Mouse (Mus musculus) neutrophil, adult 5-6 weeks (primary cell): Measurements from ENCODE around the gene Ksr1. TPM values are rescaled to one million over a fixed set of nuclear protein-coding genes. Genes with fewer than 3 reads are reported as not detected.

ENCODE experiments used
- ATAC-seq: fragments of 151-379, 151-347 bp; 2 replicates; pipeline ENCODE4 v1.8.0; 2017; ENCODE audit warnings: mild to moderate bottlenecking, moderate TSS enrichment; ENCODE audit not compliant: insufficient number of reproducible peaks, poor library complexity, low FRiP score, severe bottlenecking; ENCODE audit errors: extremely low read depth
- total RNA-seq: library from RNA; stranded (forward); fragments of 200-1000 nt; gene quantifications from 2 replicates; pipeline ENCODE4 v1.2.3, GENCODE M21; 2017

The Ksr1 gene
- total RNA-seq, 1 experiment from 2014 or later, result 31.3 TPM

GRCm38 (mm10) chr11:79150301-79150700 lies 4.1 kb upstream of the Ksr1 start:
- no peak for ATAC-seq

- ATAC-seq, result no peak
These were observed 3.1 kb upstream of the Ksr1 start for GRCm38 (mm10) chr11:79149295-79149694.

- no peak for ATAC-seq
These were observed 2.6 kb upstream of the Ksr1 start for GRCm38 (mm10) chr11:79148783-79149182.

DNA sequence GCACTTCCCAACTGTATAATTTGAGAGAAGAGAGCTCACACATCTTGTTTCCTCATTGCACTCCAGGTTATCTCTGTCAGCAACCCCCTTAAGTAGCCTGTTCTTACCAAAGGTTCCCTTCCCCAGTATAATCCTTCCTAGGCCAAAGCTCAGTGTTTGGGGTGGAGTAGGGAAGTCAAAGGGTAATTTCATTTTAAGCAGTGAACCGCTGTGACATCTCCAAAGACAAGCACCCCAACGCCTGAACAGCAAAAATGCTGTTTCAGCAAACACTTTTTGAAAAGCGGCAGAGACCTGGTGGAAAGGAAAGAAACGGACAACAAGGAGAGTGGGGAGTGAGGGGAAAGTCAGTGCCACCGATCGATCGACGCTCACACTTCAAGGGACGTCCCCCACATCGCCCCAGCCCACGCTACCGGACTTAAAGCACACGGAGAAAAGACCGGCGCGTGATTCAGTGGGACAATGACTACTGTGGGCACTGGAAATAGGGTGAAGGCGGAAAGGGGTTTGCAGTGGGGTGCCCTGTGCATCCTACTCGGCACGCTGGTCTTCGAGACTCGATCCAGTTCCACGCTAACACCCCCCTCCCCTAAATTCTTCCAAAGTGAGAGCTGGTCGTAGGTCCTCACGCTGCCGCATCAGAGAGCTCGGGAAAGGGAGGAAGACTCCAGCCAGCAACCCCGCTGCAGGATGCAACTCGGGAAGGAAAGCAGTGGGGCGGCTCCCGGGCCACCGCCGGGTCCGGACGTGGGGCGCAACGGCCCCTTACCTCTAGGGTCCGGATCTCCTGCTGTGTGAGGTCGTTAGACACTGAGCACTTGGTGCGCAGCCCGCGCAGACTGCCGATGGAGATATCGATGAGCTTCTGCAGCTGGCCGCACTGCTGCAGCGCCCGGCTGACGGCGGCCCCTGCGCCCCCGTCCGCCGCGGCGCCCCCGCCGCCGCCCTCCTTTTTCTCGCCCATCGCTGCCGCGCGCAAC lies 633 bp downstream of the Ksr1 start:
- no peak for ATAC-seq

DNA sequence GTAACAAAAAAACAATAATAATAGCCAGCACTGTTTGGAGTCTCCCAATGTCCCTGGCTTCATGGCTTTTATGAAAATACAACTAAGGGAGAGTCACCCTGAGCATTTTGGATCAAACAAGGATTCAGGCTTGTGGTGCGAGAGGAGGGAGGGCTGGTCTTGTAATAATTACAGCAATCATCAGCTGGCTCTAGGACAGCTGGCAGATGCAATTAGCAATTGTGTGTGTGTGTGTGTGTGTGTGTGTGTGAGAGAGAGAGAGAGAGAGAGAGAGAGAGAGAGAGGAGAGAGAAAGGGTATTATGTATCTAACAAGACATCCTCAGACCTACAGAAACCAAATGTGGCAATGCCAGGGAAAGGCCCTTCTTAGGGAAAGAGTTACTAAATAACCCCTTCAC lies 1.5 kb downstream of the Ksr1 start:
- ATAC-seq, result no peak

DNA sequence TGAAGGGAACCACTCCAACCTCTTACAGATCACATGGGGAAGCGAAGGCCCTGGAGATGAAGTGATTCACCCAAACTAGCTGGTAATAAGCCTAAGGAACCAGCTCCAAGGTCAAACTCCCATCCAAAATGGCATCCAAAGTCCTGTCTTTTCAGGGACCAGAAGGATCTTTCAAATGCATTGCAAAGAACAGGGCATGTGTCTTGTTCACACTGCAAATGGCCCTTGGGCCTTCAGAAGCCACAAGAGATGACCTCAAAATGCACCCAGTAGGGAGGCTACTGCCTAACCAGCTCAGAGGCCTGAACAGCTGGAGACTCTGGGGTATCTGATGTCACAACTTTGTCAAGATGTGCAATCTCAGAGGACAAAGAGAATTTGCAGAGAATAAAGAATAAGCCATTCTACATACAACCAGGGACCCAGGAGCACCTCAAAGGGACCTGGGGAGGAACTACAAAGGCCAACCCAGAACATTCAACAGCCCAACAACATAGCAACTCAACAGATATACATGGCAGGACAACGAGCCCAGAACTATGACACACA lies 2.1 kb downstream of the Ksr1 start:
- ATAC-seq, result no peak

GRCm38 (mm10) chr11:79143322-79143721 lies 2.9 kb downstream of the Ksr1 start:
- ATAC-seq, result no peak

GRCm38 (mm10) chr11:79142381-79142780 lies 3.8 kb downstream of the Ksr1 start:
- ATAC-seq, result no peak

DNA sequence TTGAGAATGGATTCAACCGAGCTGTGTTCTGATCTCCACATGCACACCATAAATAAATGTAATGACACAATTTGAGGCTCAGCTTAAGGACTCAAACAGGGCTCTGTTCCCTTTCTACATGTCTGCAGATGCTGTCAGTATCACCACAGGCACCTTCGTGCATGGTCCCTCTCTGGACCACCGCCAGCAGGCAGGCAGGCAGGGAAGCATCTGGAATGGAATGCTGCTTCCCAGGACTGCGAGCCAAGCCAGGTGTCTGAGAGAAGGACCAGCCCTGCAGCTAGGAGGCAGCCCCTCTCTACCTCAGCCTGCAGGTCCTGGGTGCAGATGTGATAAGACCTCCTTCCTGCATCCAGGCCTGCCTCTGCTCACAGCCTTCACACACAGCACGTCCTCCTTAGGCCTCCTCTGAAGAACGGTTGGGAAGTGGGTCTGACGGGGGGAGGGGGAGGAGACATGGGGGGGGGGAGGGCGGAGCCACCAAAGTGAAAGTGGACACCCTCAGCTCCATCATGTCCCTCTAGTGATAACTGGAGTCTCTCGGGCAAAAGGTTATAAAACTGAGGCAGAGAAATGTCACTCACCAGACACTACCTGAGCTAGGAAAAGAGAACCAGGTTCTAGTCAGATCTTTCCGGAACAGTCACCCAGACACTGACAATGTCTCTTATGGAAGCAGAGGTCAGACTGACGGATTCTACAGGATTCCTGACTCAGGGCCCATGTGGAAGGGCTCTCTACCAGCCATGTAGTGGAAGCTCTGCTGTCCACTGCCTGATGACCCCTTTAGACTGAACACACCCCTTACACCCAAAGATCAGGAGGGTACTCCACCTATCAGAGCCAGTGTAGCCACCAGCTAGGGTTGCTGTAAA lies 4.7 kb downstream of the Ksr1 start:
- no peak for ATAC-seq

DNA sequence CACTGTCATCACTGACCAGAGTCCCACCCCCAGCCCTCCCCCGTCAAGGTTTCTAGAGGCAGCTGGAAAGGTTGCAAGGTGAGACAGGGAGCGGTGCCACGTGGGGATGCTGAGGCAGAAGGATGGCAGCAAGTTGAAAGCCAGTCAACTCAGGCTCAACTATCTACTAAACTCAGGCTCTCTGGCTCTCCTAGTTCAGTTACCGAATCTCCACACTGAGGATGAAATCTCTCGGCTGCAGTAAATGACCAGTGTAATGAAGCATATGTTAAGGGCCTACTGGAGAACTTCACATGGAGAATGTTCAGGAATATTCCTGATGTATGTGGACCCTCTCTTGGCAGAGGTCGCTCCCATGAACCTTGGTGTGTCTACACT lies 5.7 kb downstream of the Ksr1 start:
- no peak; the same call in 1 of the 2 replicates for ATAC-seq

- ATAC-seq, result peak; percentile 65
These were observed 6.2 kb downstream of the Ksr1 start for GRCm38 (mm10) chr11:79139878-79140510.

- ATAC-seq, result no peak
These were observed 7.6 kb downstream of the Ksr1 start for GRCm38 (mm10) chr11:79138621-79139020.

DNA sequence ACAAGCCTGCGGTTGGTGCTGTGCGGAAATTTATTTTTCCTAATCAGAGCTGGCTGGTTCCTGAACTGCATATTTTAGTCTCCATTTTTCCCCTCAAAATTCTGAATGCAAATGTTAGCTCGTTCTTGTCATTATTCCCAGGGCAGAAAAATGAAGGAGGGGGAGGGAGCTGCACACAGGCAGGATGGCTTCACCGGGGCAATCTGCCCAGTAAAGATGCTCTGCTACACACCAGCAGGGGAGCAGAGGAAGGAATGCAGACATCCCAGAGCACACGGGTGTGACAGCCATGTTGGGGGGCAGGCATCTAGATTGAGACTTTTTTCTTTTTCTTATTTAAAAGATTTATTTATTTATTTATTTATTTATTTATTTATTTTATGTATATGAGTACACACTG lies 9.0 kb downstream of the Ksr1 start:
- no peak for ATAC-seq

- ATAC-seq, result no peak
These were observed 10.4 kb downstream of the Ksr1 start for GRCm38 (mm10) chr11:79135685-79136360.

GRCm38 (mm10) chr11:79135105-79135503 lies 11.1 kb downstream of the Ksr1 start:
- ATAC-seq, result no peak

- no peak for ATAC-seq
These were observed 11.6 kb downstream of the Ksr1 start for GRCm38 (mm10) chr11:79134416-79135104.

GRCm38 (mm10) chr11:79133961-79134360 lies 12.2 kb downstream of the Ksr1 start:
- ATAC-seq, result no peak

DNA sequence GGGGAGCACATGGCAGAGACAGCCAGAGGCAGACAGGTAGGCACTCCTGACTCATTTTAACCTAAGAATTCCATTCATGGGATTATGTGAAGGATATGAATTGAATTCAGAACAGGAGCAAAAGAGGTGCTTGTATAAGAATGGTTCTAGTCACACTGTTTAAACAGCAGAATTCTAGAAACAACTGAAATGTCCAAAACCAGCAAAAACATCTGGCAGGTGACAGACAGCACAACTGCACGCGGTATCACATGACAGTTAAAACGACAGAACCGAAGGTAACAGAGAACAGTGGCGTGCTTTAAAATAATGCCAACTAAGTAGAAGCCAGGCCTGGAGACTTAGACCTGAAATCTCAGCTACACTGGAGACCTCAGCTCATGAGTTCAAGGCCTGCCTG lies 13.2 kb downstream of the Ksr1 start:
- ATAC-seq, result no peak
